Mouse (Mus musculus): Measurements from ENCODE around the gene Hdlbp.
A peak's percentile ranks its signal among the peaks of the same experiment; 100 is the strongest.
"Not testable (repeated sequence)": the region's sequence is repeated elsewhere in the genome, so short reads cannot be mapped to it uniquely, and the experiment has no call there.

Gene Hdlbp

GRCm38 (mm10) chr1:93478586-93479475, at the start of gene Hdlbp:
Hdlbp (minus strand) TSS chr1:93478815.
- DNase-seq (ENCODE audit: low spot score in 2 of 2), result peak; percentile 97 to 98

GRCm38 (mm10) chr1:93522325-93522724, 43.7 kb upstream of the Hdlbp start:
- no peak for DNase-seq (ENCODE audit: low spot score in 2 of 2)

- DNase-seq (ENCODE audit: low spot score in 2 of 2), result no peak
Observed at GRCm38 (mm10) chr1:93521491-93521890, 42.9 kb upstream of the Hdlbp start.

- no peak for DNase-seq (ENCODE audit: low spot score in 2 of 2)
Observed at GRCm38 (mm10) chr1:93513221-93513620, 34.6 kb upstream of the Hdlbp start.

- DNase-seq (ENCODE audit: low spot score in 2 of 2), result no peak
Observed at GRCm38 (mm10) chr1:93512351-93512690, 33.7 kb upstream of the Hdlbp start.

- DNase-seq (ENCODE audit: low spot score in 2 of 2), result peak; percentile 85 to 95
Observed at GRCm38 (mm10) chr1:93511585-93512350, 33.2 kb upstream of the Hdlbp start, which contains the start of gene Farp2. Farp2 (plus strand) TSS chr1:93512079.

- DNase-seq (ENCODE audit: low spot score in 2 of 2), result not testable (repeated sequence)
Observed at GRCm38 (mm10) chr1:93508576-93508975, 30.0 kb upstream of the Hdlbp start.

GRCm38 (mm10) chr1:93506944-93507676, 28.5 kb upstream of the Hdlbp start:
- DNase-seq (ENCODE audit: low spot score in 2 of 2), result peak in 1 of 2 experiments; percentile 18

GRCm38 (mm10) chr1:93495312-93495711, 16.7 kb upstream of the Hdlbp start:
- no peak for DNase-seq (ENCODE audit: low spot score in 2 of 2)

GRCm38 (mm10) chr1:93486302-93486701, 7.7 kb upstream of the Hdlbp start:
- DNase-seq (ENCODE audit: low spot score in 2 of 2), result not testable (repeated sequence)

- peak in 1 of 2 experiments; percentile 49 for DNase-seq (ENCODE audit: low spot score in 2 of 2)
Observed at GRCm38 (mm10) chr1:93479476-93480083, 965 bp upstream of the Hdlbp start.

- peak; percentile 96 to 97 for DNase-seq (ENCODE audit: low spot score in 2 of 2)
Observed at GRCm38 (mm10) chr1:93477758-93478585, 643 bp downstream of the Hdlbp start.

GRCm38 (mm10) chr1:93475694-93476093, 2.9 kb downstream of the Hdlbp start:
- DNase-seq (ENCODE audit: low spot score in 2 of 2), result no peak

- no peak for DNase-seq (ENCODE audit: low spot score in 2 of 2)
Observed at GRCm38 (mm10) chr1:93468626-93469025, 10.0 kb downstream of the Hdlbp start.

- no peak for DNase-seq (ENCODE audit: low spot score in 2 of 2)
Observed at GRCm38 (mm10) chr1:93465746-93466145, 12.9 kb downstream of the Hdlbp start.

- DNase-seq (ENCODE audit: low spot score in 2 of 2), result no peak
Observed at GRCm38 (mm10) chr1:93465066-93465465, 13.5 kb downstream of the Hdlbp start.

GRCm38 (mm10) chr1:93459101-93459500, 19.5 kb downstream of the Hdlbp start:
- DNase-seq (ENCODE audit: low spot score in 2 of 2), result no peak

- DNase-seq (ENCODE audit: low spot score in 2 of 2), result no peak
Observed at GRCm38 (mm10) chr1:93458357-93458756, 20.3 kb downstream of the Hdlbp start.

GRCm38 (mm10) chr1:93453721-93454255, 24.8 kb downstream of the Hdlbp start:
- no peak for DNase-seq (ENCODE audit: low spot score in 2 of 2)

- DNase-seq (ENCODE audit: low spot score in 2 of 2), result not testable (repeated sequence)
Observed at GRCm38 (mm10) chr1:93450118-93450517, 28.5 kb downstream of the Hdlbp start.

Data from spleen, postnatal 10 days (tissue).